Mouse (Mus musculus) midbrain, embryonic 14.5 days (tissue): ENCODE measurements around the gene Enpp5. TPM values are rescaled to one million over a fixed set of nuclear protein-coding genes. Genes with fewer than 3 reads are reported as not detected.

Experiments used
- ATAC-seq: fragments of 200-750 bp; cut with Nextera tagmentation; 2 replicates; pipeline ENCODE4 v1.8.0; 2017; ENCODE audit warnings: moderate number of reproducible peaks, moderate library complexity; ENCODE audit not compliant: low FRiP score, low TSS enrichment
- DNase-seq: peaks from one replicate; pipeline ENCODE4 v3.0.0-alpha.2; 2015
- H3K27ac ChIP-seq: fragments of 300-500 bp; sonication (generic); replicated peaks from 2 replicates; pipeline ENCODE4 v1.5.1; 2014; ENCODE audit warnings: mild to moderate bottlenecking, low read depth, low read length, moderate library complexity
- H3K27me3 ChIP-seq: fragments of 300-500 bp; sonication (generic); 2 replicates; pipeline ENCODE4 v1.6.1; 2014; ENCODE audit warnings: low read length, control low read depth, mixed read lengths; ENCODE audit not compliant: control insufficient read depth, insufficient read depth
- H3K36me3 ChIP-seq: fragments of 300-500 bp; sonication (generic); 2 replicates; pipeline ENCODE4 v1.6.1; 2014; ENCODE audit warnings: low read length, control low read depth; ENCODE audit not compliant: control insufficient read depth, insufficient read depth
- H3K4me1 ChIP-seq: fragments of 300-500 bp; sonication (generic); 2 replicates; pipeline ENCODE4 v1.6.1; 2014; ENCODE audit warnings: mild to moderate bottlenecking, antibody characterized with exemption, low read length, control low read depth; ENCODE audit not compliant: control insufficient read depth, insufficient read depth
- H3K4me2 ChIP-seq: fragments of 300-500 bp; sonication (generic); 2 replicates; pipeline ENCODE4 v1.6.1; 2014; ENCODE audit warnings: mild to moderate bottlenecking, low read length, moderate library complexity
- H3K4me3 ChIP-seq: fragments of 300-500 bp; sonication (generic); replicated peaks from 2 replicates; pipeline ENCODE4 v1.5.1; 2014; ENCODE audit warnings: low read depth, low read length
- H3K9ac ChIP-seq: fragments of 300-500 bp; sonication (generic); replicated peaks from 2 replicates; pipeline ENCODE4 v1.6.1; 2014; ENCODE audit warnings: mild to moderate bottlenecking, low read length, moderate library complexity
- H3K9me3 ChIP-seq: fragments of 300-500 bp; sonication (generic); 2 replicates; pipeline ENCODE4 v1.6.1; 2016; ENCODE audit warnings: low read length, control low read depth, mixed read lengths; ENCODE audit not compliant: control insufficient read depth
- WGBS: fragments of 180-500 bp; shearing (Covaris S2); extraction: QIAGEN DNeasy Blood & Tissue Kit; methylation state at CpG from one replicate; pipeline ENCODE4 v1.1.7; 2014; 5-methylcytosine and 5-hydroxymethylcytosine counted together
- polyA plus RNA-seq: library from polyadenylated mRNA; unstranded; fragments of >200 nt; fragmentation: Nextera tagmentation; extraction: Ambion mirVana; gene quantifications from 2 replicates; pipeline ENCODE4 v1.2.1, GENCODE M21; 2014

The Enpp5 gene
- polyA plus RNA-seq, 1 experiment from 2014 or later, result 80.2 TPM

DNA sequence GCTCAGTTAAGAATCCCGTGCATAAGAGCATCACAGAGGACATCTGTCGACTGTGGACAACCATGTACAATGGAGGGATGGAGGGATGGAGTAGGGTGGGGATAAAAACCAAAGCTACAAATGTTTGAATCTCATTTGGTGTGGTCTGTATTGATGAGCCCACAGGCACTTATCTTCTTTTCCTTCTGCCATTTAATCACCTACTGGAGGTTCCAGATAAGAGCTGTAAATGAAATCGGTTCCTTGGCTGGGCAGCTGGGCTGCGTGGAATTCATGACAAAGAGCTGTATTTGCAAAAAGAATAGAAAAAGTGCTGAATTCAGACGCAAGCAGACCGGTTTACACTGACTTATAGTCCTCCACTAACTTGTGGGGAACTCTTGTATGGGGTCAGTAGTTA is 55.5 kb downstream of the Enpp5 start:
- Histone ChIP-seq H3K9ac (no peak overlapping the region), H3K9me3 (no peaks in the 10 kb centered on the region), H3K27me3 (no peaks in the 10 kb centered on the region), H3K4me1 (no peaks in the 10 kb centered on the region), H3K27ac (no peak overlapping the region), H3K36me3 (no peaks in the 10 kb centered on the region), H3K4me3 (no peak overlapping the region), H3K4me2 (no peak overlapping the region)
- WGBS, result 66% methylated on average over 6 of the region's 6 CpGs
- DNase-seq (peak; percentile 20), ATAC-seq (no peak)

GRCm38 (mm10) chr17:44134545-44134944 is 55.9 kb downstream of the Enpp5 start:
- H3K36me3 ChIP-seq, result no peaks in the 10 kb centered on the region
- no peak overlapping the region for H3K27ac ChIP-seq
- H3K27me3 ChIP-seq, result no peaks in the 10 kb centered on the region
- H3K4me3 ChIP-seq, result no peak overlapping the region
- H3K9me3 ChIP-seq, result no peaks in the 10 kb centered on the region
- no peak overlapping the region for H3K9ac ChIP-seq
- DNase-seq (no peak), ATAC-seq (no peak)
- no peak overlapping the region for H3K4me2 ChIP-seq
- WGBS, result 83% methylated on average over 9 of the region's 9 CpGs
- H3K4me1 ChIP-seq, result no peaks in the 10 kb centered on the region

DNA sequence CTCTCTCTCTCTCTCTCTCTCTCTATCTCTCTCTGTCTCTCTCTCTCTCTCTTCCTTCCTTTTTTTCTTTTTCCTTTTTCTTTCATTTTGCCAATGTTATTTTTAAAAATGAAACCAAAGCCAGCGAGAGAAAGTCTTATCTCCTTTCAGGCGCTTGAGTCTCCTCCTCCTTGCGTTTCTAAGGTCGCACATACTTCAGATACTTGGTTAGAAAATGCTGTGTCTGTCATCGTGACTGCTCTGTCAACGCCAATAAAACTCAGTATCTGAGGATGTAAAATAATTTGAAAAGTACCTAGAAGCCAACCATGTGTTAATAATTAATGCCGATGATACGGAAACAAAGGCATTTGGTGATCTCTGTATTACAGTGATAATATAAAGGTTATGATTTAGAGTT is 57.4 kb downstream of the Enpp5 start:
- no peaks in the 10 kb centered on the region for H3K36me3 ChIP-seq
- no peak overlapping the region for H3K9ac ChIP-seq
- no peak overlapping the region for H3K4me3 ChIP-seq
- H3K4me2 ChIP-seq, result no peak overlapping the region
- no peaks in the 10 kb centered on the region for H3K9me3 ChIP-seq
- WGBS, result 77% methylated on average over 8 of the region's 8 CpGs
- H3K27me3 ChIP-seq, result no peaks in the 10 kb centered on the region
- no peak overlapping the region for H3K27ac ChIP-seq
- DNase-seq, result no peak
- H3K4me1 ChIP-seq, result no peaks in the 10 kb centered on the region
- ATAC-seq, result no peak

Other genes starting within 250 kb of the Enpp5 start
- gene Enpp4, start 27.0 kb downstream of the Enpp5 start, polyA plus RNA-seq, result 5.5 and 5.9 TPM in 2 replicates
- gene Clic5, start 109.8 kb downstream of the Enpp5 start, polyA plus RNA-seq, result 0.28 and 0.71 TPM in 2 replicates